ENCODE assay signal across 9 mouse cellular contexts in the genomic region with DNA sequence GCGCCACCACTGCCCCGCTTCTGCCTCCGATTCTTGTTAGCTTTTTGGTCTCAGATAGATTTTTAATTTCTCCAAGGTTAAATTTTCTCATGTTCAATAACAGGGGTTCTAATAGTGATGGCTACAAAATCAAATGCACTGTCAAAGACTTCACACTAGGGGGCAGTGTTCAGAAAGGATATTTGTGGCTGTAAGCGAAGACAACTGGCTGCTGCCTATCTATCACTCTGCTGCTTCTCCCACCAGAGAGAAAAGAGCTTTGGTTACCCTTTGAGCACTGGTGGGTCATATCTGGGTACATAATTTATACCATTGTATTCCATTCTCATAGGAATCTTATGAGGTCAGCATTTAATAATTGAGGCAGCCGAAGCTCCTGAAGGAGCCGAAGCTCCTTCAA.
A peak's percentile ranks its signal among the peaks of the same experiment; 100 is the strongest.
DNase-seq lines count a peak whose midpoint lies in the region; ATAC-seq and TF ChIP-seq lines count a peak whose summit lies in the region.
"Had no signal": no experiment of that assay in that cellular context is flagged by ENCODE, and none has a peak within 500 bp of the region (broad histone marks: within the 10 kb centered on the region; RNA-seq: fewer than 3 reads in every experiment).

No protein-coding gene starts in this region.

- CTCF ChIA-PET in Patski (lab: Charles Lee): interaction anchor here (1.0 to 1.3 kb wide), 3 partner anchors 13 to 178 kb away, joined by 3 to 4 read pairs (median 3); no protein-coding TSS in a partner anchor

- peak; percentile 59 for TF ChIP-seq CTCF in Patski (IDR thresholded peaks at IDR 0.05)

- H3K27me3 ChIP-seq in Patski: no peaks in the 10 kb centered on the region

- in situ Hi-C loops in Patski (cut with MboI; ENCODE audit: low pct_unique_long_range_greater_than_20kb): no loop called here

- POLR2A ChIA-PET in Patski (lab: Charles Lee): no interaction called here

- ATAC-seq in Patski: no peak
- ATAC-seq in granulocyte monocyte progenitor cell, adult 5-6 weeks (replicated peaks; ENCODE audit: poor library complexity, severe bottlenecking): peak; percentile 65; the same call in 1 of the 2 replicates
- no peak for ATAC-seq in activated CD4-positive, CD25-positive, alpha-beta regulatory T cell, adult 4 months

- peak; percentile 5 to 13 for DNase-seq in kidney, postnatal 36 days
- DNase-seq in kidney, adult 11 months: no peak
- DNase-seq in ES-CJ7 (ENCODE audit: low read depth, low spot score) (peak; percentile 38), Patski (ENCODE audit: low read depth, low spot score) (no peak)
- DNase-seq in heart, adult 11 months: no peak
- DNase-seq: adrenal gland, adult 2 months; thymus, postnatal 14 days had no signal

Comparison
In these comparisons a context has a peak if more than half of its experiments do, and no peak if none do; other contexts are left out.
1. DNase-seq: peak in kidney, postnatal 36 days (2 of 2) and ES-CJ7 (single experiment); none in kidney, adult 11 months (single experiment), Patski (single experiment) and heart, adult 11 months (single experiment).